Comparison of ENCODE assay signal across 18 mouse cellular contexts in the genomic region with DNA sequence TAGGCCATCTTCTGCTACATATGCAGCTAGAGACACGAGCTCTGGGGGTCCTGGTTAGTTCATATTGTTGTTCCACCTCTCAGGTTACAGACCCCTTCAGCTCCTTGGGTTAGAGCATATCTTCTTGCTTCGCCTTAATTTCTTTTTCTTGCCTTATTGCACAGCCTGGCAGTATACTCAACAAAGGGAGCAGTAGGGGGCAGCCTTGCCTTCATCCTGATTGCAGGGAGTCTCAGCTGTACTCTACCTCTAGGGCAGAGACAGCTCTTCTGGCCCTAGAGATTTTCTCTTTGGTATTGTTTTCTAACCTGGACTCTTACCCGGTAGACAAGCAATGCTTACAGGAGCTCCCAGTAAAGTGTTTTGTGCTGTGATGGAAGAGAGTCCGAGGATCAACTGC.
DNase-seq lines count a peak whose midpoint lies in the region; ATAC-seq and TF ChIP-seq lines count a peak whose summit lies in the region.
"Had no signal": no experiment of that assay in that cellular context is flagged by ENCODE, and none has a peak within 500 bp of the region (broad histone marks: within the 10 kb centered on the region; RNA-seq: fewer than 3 reads in every experiment).

No protein-coding gene starts in this region.

- no peaks in the 10 kb centered on the region for H3K79me2 ChIP-seq in liver, adult 2 months (ENCODE audit: control insufficient read depth, insufficient read depth, low read length)

- no peak overlapping the region for H3K27ac ChIP-seq in liver, adult 2 months (replicated peaks; ENCODE audit: insufficient read depth, low read depth, low read length)
- no peak overlapping the region for H3K27ac ChIP-seq in liver, embryonic 12.5 days
- H3K27ac ChIP-seq in midbrain, embryonic 16.5 days (ENCODE audit: low read length) = no peak overlapping the region
- H3K27ac ChIP-seq in cerebellum, adult 2 months (ENCODE audit: insufficient read depth, low read length) = no peak overlapping the region
- H3K27ac ChIP-seq: gastrocnemius, adult 2 months; neural tube, embryonic 15.5 days had no signal

- 88% methylated on average over 4 of the region's 4 CpGs for WGBS in liver, adult 2 months
- WGBS in liver, embryonic 12.5 days (ENCODE audit: insufficient replicate concordance) = 57% methylated on average over 4 of the region's 4 CpGs
- 81% methylated on average over 4 of the region's 4 CpGs for WGBS in midbrain, embryonic 16.5 days
- 84% methylated on average over 4 of the region's 4 CpGs for WGBS in cerebellum, adult 2 months

- no peaks in the 10 kb centered on the region for H3K36me3 ChIP-seq in liver, adult 2 months (ENCODE audit: control insufficient read depth, insufficient read depth, low read length)
- no peaks in the 10 kb centered on the region for H3K36me3 ChIP-seq in liver, embryonic 12.5 days
- H3K36me3 ChIP-seq in splenic B cell, adult 2 months (ENCODE audit: control insufficient read depth, insufficient read depth, low read length, poor library complexity, severe bottlenecking) = no peaks in the 10 kb centered on the region
- H3K36me3 ChIP-seq in midbrain, embryonic 16.5 days (ENCODE audit: control insufficient read depth, insufficient read depth, low read length) = no peaks in the 10 kb centered on the region
- H3K36me3 ChIP-seq: G1E; neural tube, embryonic 15.5 days had no signal

- H3K4me3 ChIP-seq in liver, adult 2 months (ENCODE audit: insufficient read depth, low read depth, low read length) = no peak overlapping the region
- no peak overlapping the region for H3K4me3 ChIP-seq in liver, embryonic 12.5 days
- H3K4me3 ChIP-seq in midbrain, embryonic 16.5 days (ENCODE audit: low read depth, low read length) = no peak overlapping the region
- H3K4me3 ChIP-seq in cerebellum, adult 2 months (replicated peaks; ENCODE audit: insufficient read depth, low read depth, low read length) = no peak overlapping the region
- H3K4me3 ChIP-seq: erythroblast, embryonic 14.5 days; gastrocnemius, adult 2 months; megakaryocyte, embryonic 14.5 days; neural tube, embryonic 15.5 days had no signal

- H3K9me3 ChIP-seq in liver, embryonic 12.5 days (replicated peaks) = no peaks in the 10 kb centered on the region
- no peaks in the 10 kb centered on the region for H3K9me3 ChIP-seq in midbrain, embryonic 16.5 days (replicated peaks; ENCODE audit: control insufficient read depth, low read length, poor library complexity, severe bottlenecking)

- H3K9ac ChIP-seq in liver, adult 2 months (ENCODE audit: low read depth, low read length) = no peak overlapping the region
- H3K9ac ChIP-seq in liver, embryonic 12.5 days = no peak overlapping the region
- no peak overlapping the region for H3K9ac ChIP-seq in midbrain, embryonic 16.5 days (ENCODE audit: low read depth, low read length)
- H3K9ac ChIP-seq: forebrain, postnatal 0 days; neural tube, embryonic 15.5 days had no signal

- no peak for ATAC-seq in liver, embryonic 12.5 days
- ATAC-seq in midbrain, embryonic 16.5 days = no peak
- ATAC-seq: forebrain, postnatal 0 days; hindbrain, embryonic 16.5 days had no signal

- TF ChIP-seq CTCF in liver, adult 2 months (IDR thresholded peaks at IDR 0.05; ENCODE audit: low read depth, low read length) = peak; percentile 4; the same call in 1 of the 2 replicates
- no peak for TF ChIP-seq CTCF in cerebellum, adult 2 months (IDR thresholded peaks at IDR 0.05; ENCODE audit: borderline replicate concordance, insufficient read depth, low read depth, low read length)

- no peak overlapping the region for H3K4me2 ChIP-seq in liver, embryonic 12.5 days
- H3K4me2 ChIP-seq in midbrain, embryonic 16.5 days (ENCODE audit: low read length) = no peak overlapping the region
- H3K4me2 ChIP-seq: neural tube, embryonic 15.5 days had no signal

- no peaks in the 10 kb centered on the region for H3K4me1 ChIP-seq in liver, adult 2 months (ENCODE audit: control insufficient read depth, insufficient read depth, low read length)
- H3K4me1 ChIP-seq in liver, embryonic 12.5 days = no peaks in the 10 kb centered on the region
- no peaks in the 10 kb centered on the region for H3K4me1 ChIP-seq in midbrain, embryonic 16.5 days (ENCODE audit: control insufficient read depth, insufficient read depth, low read length)
- H3K4me1 ChIP-seq in cerebellum, adult 2 months (ENCODE audit: control insufficient read depth, insufficient read depth, low read length) = no peaks in the 10 kb centered on the region
- H3K4me1 ChIP-seq: neural tube, embryonic 15.5 days had no signal

- H3K27me3 ChIP-seq in liver, adult 2 months (ENCODE audit: control insufficient read depth, insufficient read depth, low read length) = no peaks in the 10 kb centered on the region
- no peaks in the 10 kb centered on the region for H3K27me3 ChIP-seq in liver, embryonic 12.5 days (replicated peaks)
- no peaks in the 10 kb centered on the region for H3K27me3 ChIP-seq in splenic B cell, adult 2 months (ENCODE audit: control insufficient read depth, insufficient read depth, low read length, poor library complexity, severe bottlenecking)
- no peaks in the 10 kb centered on the region for H3K27me3 ChIP-seq in midbrain, embryonic 16.5 days (ENCODE audit: control insufficient read depth, insufficient read depth, low read depth, low read length)
- no peaks in the 10 kb centered on the region for H3K27me3 ChIP-seq in cerebellum, adult 2 months (ENCODE audit: control insufficient read depth, insufficient read depth, low read length)
- H3K27me3 ChIP-seq: neural tube, embryonic 15.5 days had no signal

- DNase-seq in liver, adult 2 months (ENCODE audit: extremely low read depth, low read depth, low spot score) = no peak
- DNase-seq in CD4-positive, CD25-positive, alpha-beta regulatory T cell, adult 2 months (ENCODE audit: low read depth, low spot score) = peak; percentile 66
- DNase-seq in NIH3T3 (ENCODE audit: low read depth) = peak; percentile 21
- peak; percentile 42 for DNase-seq in splenic B cell, adult 2 months (ENCODE audit: low read depth, low spot score)
- no peak for DNase-seq in cerebellum, adult 2 months
- DNase-seq in right cerebral cortex, postnatal 4 days = no peak
- DNase-seq: adrenal gland, postnatal 25 days; cerebellum, adult 9-11 months; forebrain, postnatal 0 days; gastrocnemius, adult 2 months; heart, adult 18-20 months had no signal

- TF ChIP-seq POLR2A in liver, adult 2 months (IDR thresholded peaks at IDR 0.05; ENCODE audit: extremely low read depth, insufficient read depth, low read length) = no peak
- TF ChIP-seq POLR2A in cerebellum, adult 2 months (IDR thresholded peaks at IDR 0.05; ENCODE audit: borderline replicate concordance, insufficient read depth, low read length) = no peak

Comparison
In these comparisons a context has a peak if more than half of its experiments do, and no peak if none do; other contexts are left out.
1. DNase-seq: peak in CD4-positive, CD25-positive, alpha-beta regulatory T cell, adult 2 months (single experiment), NIH3T3 (single experiment) and splenic B cell, adult 2 months (single experiment); none in liver, adult 2 months (single experiment), cerebellum, adult 2 months (0 of 2) and right cerebral cortex, postnatal 4 days (single experiment).